Mouse (Mus musculus) spleen, postnatal 0 days (tissue): ENCODE data around the gene Ifi205. TPM values are rescaled to one million over a fixed set of nuclear protein-coding genes. Genes with fewer than 3 reads are reported as not detected.

Source experiments
- polyA plus RNA-seq: library from polyadenylated mRNA; unstranded; fragments of >200 nt; fragmentation: Nextera tagmentation; extraction: Ambion mirVana; gene quantifications from 2 replicates; pipeline ENCODE4 v1.2.1, GENCODE M21; 2015

Gene Ifi205
- 2.0 and 5.2 TPM in 2 replicates for polyA plus RNA-seq

GRCm38 (mm10) chr1:174031698-174032097 lies at the start of gene Ifi205:
TSS of gene Ifi205 (minus strand) at chr1:174031810.

GRCm38 (mm10) chr1:174066305-174066704 lies 34.7 kb upstream of the Ifi205 start, which contains the start of gene Olfr430:
TSS of gene Olfr430 (plus strand) at chr1:174066605.

DNA sequence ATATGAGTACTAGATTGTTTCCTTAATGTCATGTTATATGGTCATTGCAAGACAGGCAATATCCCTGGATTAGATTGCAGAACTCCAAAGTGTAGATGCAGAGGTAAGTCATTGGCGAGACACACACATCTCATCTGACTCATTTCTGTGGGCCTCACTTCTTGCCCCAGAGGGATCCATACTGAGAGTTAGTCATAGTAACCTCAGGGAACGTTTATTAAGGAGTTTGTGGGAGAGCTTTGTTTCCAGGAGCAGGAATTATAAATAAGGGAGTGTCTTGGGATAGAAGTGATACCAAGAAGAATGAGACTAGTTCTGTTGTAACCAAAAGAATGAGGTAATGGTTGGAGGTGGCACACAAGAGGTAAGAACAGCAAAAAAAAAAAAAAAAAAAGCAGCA lies 17.3 kb upstream of the Ifi205 start, which contains the start of gene Olfr432:
Gene Olfr432 (plus strand): TSS at position 313 of the 400 bp plus-strand sequence.

GRCm38 (mm10) chr1:174040523-174041177 lies 9.0 kb upstream of the Ifi205 start, which contains the start of gene Olfr433:
TSS of gene Olfr433 (plus strand) at chr1:174040705.

GRCm38 (mm10) chr1:173982694-173983305 lies 48.8 kb downstream of the Ifi205 start, which contains the start of gene Ifi202b:
TSS of gene Ifi202b (minus strand) at chr1:173982744.

Other genes with a start within 250 kb of the Ifi205 start
- 3.1 and 5.0 TPM in 2 replicates for gene Ifi211, start 118.8 kb downstream of the Ifi205 start, polyA plus RNA-seq
- 14.2 and 25.4 TPM in 2 replicates for gene Mndal, start 89.3 kb downstream of the Ifi205 start, polyA plus RNA-seq
- gene Ifi203, start 89.1 kb downstream of the Ifi205 start, polyA plus RNA-seq, result 9.3 and 17.2 TPM in 2 replicates
- not detected in 2 replicates for gene Ifi202b, start 49.1 kb downstream of the Ifi205 start, polyA plus RNA-seq
- gene Olfr433, start 8.9 kb upstream of the Ifi205 start, polyA plus RNA-seq, result 0.24 and 0.26 TPM in 2 replicates
- not detected in 2 replicates for gene Olfr432, start 17.4 kb upstream of the Ifi205 start, polyA plus RNA-seq
- gene Olfr430, start 34.8 kb upstream of the Ifi205 start, polyA plus RNA-seq, result not detected in 2 replicates
- gene Olfr429, start 52.5 kb upstream of the Ifi205 start, polyA plus RNA-seq, result not detected in 2 replicates
- not detected in 2 replicates for gene Olfr427, start 65.1 kb upstream of the Ifi205 start, polyA plus RNA-seq
- not detected in 2 replicates for gene Olfr231, start 89.4 kb upstream of the Ifi205 start, polyA plus RNA-seq
- gene Olfr424, start 99.7 kb upstream of the Ifi205 start, polyA plus RNA-seq, result 0.08 TPM in 1 of 2 replicates, not detected in the other
- gene Olfr420, start 123.8 kb upstream of the Ifi205 start, polyA plus RNA-seq, result 0.24 and 0.75 TPM in 2 replicates
- 20.5 and 22.8 TPM in 2 replicates for gene Spta1, start 141.0 kb upstream of the Ifi205 start, polyA plus RNA-seq
- 0.25 and 0.30 TPM in 2 replicates for gene Olfr419, start 220.3 kb upstream of the Ifi205 start, polyA plus RNA-seq